Mouse (Mus musculus): ENCODE results near the gene Ak3. TPM values are rescaled to one million over a fixed set of nuclear protein-coding genes. Genes with fewer than 3 reads are reported as not detected.
"Not testable (repeated sequence)": the region's sequence is repeated elsewhere in the genome, so short reads cannot be mapped to it uniquely, and the experiment has no call there.

Gene Ak3
- total RNA-seq, 2 experiments from 2014 or later = 146 to 153 TPM

DNA sequence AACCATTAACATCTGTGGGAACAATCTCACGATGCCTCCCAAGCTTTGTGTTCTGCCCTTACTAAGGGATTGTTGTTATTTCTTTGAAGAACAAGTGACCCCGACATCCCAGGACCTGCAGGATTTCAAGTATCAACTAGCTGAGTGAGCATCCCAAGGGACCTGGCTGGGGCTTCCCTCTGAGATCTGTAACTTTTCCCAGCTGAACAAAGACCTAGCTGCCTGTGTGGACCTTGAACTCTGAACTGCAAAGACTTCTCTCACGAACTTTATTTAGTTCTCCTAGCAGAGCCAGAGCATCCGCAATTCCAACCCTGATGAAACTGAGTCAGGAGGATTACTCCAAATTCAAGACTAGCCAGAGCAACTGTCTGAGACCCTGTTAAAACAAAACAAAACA is 2.4 kb downstream of the Ak3 start:
- no peak for DNase-seq (ENCODE audit: low spot score in 2 of 2)

DNA sequence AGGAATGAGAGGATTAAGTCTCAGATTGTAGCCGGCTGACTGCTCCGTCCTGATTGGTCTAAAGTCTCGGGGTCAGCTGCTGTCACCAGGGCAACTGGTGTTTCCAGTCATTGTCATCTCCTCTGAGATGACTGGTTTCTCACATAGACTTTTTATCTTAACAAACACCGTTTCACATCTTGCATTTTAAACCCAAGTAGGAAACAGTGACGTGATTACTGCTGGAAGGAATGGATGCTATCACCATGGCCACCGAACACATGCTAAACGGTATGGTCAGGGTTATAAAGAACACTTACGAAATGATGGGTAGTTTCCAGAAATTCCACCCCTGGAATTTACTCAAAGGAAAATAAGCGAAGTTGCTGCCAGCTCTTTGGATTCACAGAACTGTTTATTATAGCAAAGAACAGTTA is 3.4 kb downstream of the Ak3 start:
- DNase-seq (ENCODE audit: low spot score in 2 of 2) = no peak

GRCm38 (mm10) chr19:29042647-29043046 is 5.1 kb downstream of the Ak3 start:
- no peak for DNase-seq (ENCODE audit: low spot score in 2 of 2)

GRCm38 (mm10) chr19:29042143-29042542 is 5.6 kb downstream of the Ak3 start:
- DNase-seq (ENCODE audit: low spot score in 2 of 2) = no peak

DNA sequence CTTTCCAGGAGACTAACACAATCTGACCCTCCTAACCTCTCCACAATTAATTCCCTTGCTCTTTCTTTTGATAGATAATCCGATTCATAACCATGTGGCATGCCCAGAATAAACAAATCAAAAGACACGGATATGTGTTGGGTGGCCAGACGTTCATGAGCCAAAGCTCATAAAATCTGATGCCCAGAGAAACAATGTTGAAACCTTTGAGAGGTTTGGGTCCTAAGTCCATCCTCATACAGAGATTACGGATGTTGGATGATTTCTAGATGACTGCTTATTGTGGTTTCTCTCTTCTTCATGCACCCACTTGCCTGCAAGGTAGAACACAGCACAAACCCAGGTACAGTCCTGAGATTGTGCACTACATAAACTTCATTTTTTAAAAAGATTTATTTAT is 7.6 kb downstream of the Ak3 start:
- DNase-seq (ENCODE audit: low spot score in 2 of 2) = no peak

DNA sequence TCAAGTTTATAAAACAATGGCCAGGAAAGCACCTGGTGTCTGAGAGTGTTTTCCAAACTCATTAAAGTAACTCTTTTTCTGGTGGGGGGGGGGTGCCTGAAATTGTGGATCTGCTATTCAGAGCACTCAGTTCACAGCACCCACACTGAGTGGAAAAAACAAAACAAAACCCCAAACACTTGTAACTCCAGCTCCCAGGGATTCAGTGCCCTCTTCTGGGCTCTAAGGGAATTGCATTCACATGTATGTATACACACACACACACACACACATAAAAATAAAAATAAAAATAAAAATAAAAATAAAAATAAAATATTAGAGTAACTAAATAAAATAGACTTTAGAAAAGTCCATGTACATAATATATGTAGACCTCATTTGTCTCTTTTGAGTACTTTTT is 8.4 kb downstream of the Ak3 start:
- no peak for DNase-seq (ENCODE audit: low spot score in 2 of 2)

DNA sequence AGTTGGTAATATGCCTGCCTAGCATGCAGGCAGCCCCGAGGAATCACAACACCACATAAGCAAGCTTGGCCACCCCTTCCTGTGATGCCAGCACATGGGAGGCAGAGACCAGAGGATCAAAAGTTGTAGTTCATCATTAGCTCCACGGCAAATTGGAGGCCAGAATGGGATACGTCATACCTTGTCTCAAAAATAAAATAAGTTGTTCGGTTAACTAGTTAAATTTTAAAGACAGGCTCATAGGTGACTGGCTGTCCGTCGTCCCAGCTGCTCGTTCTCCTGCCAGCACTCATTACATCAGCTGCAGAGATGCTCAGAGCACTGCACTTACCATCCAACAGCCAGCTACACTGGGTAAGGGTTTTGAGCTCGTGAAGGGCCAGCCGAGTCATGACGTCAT is 10.2 kb downstream of the Ak3 start:
- no peak for DNase-seq (ENCODE audit: low spot score in 2 of 2)

- DNase-seq (ENCODE audit: low spot score in 2 of 2) = no peak
Observed at GRCm38 (mm10) chr19:29037026-29037425, 10.7 kb downstream of the Ak3 start.

- no peak for DNase-seq (ENCODE audit: low spot score in 2 of 2)
Observed at GRCm38 (mm10) chr19:29032662-29033061, 15.1 kb downstream of the Ak3 start.

GRCm38 (mm10) chr19:29031788-29032187 is 16.0 kb downstream of the Ak3 start:
- no peak for DNase-seq (ENCODE audit: low spot score in 2 of 2)

- no peak for DNase-seq (ENCODE audit: low spot score in 2 of 2)
Observed at GRCm38 (mm10) chr19:29024391-29024947, 23.3 kb downstream of the Ak3 start.

DNA sequence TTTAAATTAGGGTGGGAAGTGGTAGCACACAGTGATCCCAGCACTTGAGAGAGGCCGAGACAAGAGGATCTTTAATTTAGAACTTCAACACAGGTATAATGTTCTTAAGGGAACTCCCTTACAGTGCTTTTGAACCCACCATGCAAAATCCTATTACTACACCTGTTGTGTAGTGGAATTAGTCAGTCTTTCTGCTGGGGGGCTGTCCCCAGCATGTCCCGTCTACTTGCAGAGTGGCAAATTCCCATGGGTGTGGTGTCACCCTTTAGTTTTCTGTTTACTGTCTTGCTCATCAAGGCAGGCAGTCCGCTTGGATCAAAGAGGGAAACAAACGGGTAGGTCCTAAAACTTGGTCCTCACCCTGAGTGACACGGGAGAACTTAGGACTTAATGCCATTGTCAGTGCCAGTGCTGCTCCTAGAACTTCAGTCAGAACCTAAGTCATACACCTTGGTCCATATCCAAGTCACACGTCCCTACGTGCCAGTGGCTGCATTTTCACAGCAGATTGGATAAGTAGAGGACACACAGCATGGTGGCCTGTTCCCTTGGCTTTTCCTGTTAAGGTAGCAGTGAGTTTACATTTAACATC is 25.9 kb downstream of the Ak3 start:
- DNase-seq (ENCODE audit: low spot score in 2 of 2) = no peak

DNA sequence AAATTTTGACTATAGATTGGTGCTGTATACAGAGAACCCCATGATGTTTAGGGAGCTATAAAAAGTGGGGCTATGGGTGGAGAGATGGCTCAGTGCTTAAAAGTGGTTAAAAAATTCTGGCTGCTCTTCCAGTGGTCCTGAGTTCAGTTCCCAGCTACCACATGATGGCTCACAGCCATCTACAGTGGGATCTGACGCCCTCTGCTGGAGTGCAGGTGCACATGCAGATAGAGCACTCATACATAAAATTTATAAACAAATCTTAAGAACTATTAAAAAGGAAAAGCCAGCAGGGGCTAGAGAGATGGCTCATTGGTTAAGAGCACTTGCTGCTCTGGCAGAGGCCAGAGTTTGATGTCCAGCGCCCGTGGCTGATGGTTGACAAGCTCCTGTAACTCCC is 28.1 kb downstream of the Ak3 start:
- no peak for DNase-seq (ENCODE audit: low spot score in 2 of 2)

DNA sequence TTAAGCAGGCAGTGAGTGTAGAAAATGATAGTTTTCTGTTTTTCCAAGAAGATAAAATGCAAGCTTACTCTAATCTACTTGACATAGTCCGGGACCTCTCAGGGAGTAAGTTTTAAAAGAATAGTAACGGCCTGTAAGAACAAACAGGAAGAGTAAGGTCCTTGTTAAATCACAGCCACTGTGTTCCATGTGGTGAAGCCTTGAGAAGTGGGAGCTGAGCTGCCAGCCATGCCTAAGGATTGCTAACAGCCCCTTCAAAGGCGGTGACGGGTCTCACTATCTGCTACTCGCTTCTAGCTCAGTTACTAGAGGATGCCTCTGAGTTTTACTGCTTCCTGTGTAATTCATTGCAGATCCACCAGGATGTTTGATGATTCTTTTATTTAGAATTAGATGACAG is 31.0 kb downstream of the Ak3 start:
- DNase-seq (ENCODE audit: low spot score in 2 of 2) = no peak

- no peak for DNase-seq (ENCODE audit: low spot score in 2 of 2)
Observed at GRCm38 (mm10) chr19:29016204-29016765, 31.5 kb downstream of the Ak3 start.

- no peak for DNase-seq (ENCODE audit: low spot score in 2 of 2)
Observed at GRCm38 (mm10) chr19:29015410-29016203, 32.2 kb downstream of the Ak3 start.

DNA sequence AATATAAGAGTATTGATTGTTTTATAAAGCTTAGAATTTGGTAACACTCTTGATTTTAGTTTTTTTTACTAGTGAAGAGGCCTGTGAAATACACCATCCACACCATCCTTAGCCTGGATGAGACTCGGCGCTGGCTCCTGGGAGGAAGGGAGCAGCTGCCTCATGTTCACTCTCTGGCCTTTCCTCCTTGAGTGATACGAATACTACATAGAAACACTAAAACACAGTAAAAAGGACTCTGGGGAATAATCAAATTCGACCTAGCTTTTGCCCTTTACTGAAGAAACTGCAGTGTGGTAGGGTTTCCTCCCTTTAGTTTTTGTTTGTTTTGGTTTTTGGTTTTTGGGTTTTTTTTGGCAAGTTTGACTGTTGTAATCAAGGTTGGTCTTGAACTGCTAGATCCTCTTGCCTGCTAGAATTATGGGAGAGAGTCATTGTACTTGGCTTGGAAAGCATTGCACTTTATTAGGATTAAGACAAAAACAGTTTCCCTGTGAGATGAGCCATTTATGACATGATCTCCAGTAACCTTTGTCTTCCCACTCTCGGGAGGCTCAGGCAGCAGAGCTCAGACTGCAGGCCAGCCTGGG is 33.2 kb downstream of the Ak3 start:
- no peak for DNase-seq (ENCODE audit: low spot score in 2 of 2)

- DNase-seq (ENCODE audit: low spot score in 2 of 2) = no peak
Observed at GRCm38 (mm10) chr19:29011355-29011990, 36.3 kb downstream of the Ak3 start.

GRCm38 (mm10) chr19:29009046-29009445 is 38.7 kb downstream of the Ak3 start:
- DNase-seq (ENCODE audit: low spot score in 2 of 2) = no peak

DNA sequence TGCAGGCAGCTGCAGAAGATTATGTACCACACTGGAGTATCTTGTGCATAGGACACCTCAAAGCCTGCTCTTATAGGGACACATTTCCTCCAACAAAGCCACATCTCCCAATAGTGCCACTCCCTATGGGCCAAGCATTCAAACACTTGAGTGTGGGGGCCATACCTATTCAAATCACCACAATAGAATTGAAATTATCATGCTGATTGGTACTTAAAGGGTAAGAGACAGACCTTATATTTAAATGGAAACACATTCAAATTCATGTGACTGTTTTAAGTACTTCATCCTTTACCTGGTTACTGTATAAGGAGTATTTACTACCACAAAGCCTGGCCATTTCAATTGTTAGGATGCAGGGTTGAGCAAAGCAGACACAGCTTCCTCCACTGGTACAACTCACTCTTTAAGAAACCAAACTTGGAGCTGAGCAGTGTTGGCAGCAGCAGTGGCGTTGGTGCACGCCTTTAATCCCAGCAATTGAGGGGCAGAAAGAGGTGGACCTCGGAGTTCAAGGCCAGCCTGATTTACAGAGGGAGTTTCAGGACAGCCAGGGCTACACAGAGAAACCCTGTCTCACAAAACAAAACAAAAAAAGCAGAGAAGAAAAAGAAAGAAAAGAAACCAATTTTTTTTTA is 39.6 kb downstream of the Ak3 start:
- no peak for DNase-seq (ENCODE audit: low spot score in 2 of 2)

DNA sequence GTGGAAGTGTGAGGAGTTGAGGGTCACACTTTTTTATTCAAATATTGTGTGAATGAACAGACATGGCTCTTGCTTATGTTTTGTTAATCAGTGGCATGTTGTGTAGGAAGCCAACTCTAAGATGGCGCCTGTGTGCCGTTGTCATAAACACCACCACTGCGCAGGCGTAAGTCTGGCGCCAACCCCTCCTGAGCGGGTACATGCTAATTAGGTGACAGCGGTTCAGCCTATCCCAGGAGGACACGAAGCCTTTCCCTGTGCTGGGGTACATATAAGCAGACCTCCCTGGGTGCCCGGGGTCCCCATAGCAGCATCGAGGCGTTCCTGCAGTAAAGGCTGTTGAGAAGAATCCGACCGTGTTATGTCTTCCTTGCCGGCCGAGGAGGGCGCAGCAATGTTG is 47.4 kb downstream of the Ak3 start:
- not testable (repeated sequence) for DNase-seq (ENCODE audit: low spot score in 2 of 2)

Measured in adrenal gland, postnatal 4 days (tissue).